Mouse (Mus musculus) erythroblast, embryonic 14.5 days (primary cell): Measurements from ENCODE around the gene Nfib.

ENCODE experiments used
- GATA1 ChIP-seq: IDR thresholded peaks from 2 replicates; pipeline ENCODE4 v1.6.1; 2012; ENCODE audit warnings: low read length, inconsistent platforms, mixed read lengths
- TAL1 ChIP-seq: IDR thresholded peaks from 3 replicates; pipeline ENCODE4 v1.6.1; 2012; ENCODE audit warnings: low read length, inconsistent platforms, mixed read lengths

GRCm38 (mm10) chr4:82303362-82303900 is 402.1 kb downstream of the Nfib start:
- TF ChIP-seq TAL1 (no peak), GATA1 (no peak)
